Mouse (Mus musculus): ENCODE data around the gene Fabp7.

DNA sequence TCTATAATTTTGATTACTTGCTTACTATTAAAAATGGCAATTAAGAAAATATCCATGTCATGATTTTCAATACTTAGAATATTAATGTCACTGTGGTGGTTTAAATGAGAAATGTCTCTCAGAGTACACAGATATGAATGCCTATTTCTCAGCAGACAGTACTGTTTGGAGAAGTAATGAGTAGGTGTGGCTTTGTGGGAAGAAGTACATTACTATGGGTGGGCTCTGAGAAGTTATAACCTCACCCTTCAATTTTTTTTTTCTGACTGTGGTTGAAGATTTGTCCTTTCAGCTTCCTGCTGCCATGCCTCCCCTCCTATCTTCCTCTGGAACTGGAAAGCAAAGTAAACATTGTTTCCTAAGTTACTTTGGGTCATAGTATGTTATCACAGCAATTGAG, 51.3 kb downstream of the Fabp7 start:
- TF ChIP-seq HCFC1 (IDR thresholded peaks at IDR 0.05; ENCODE audit: borderline replicate concordance, insufficient read depth, low read length) (no peak), ZNF384 (IDR thresholded peaks at IDR 0.05; ENCODE audit: low read depth, low read length) (no peak)
